In genomic region chr13:49449318-49449749, GRCm38 (mm10) we compare ENCODE assay signal across 7 mouse cellular contexts. TPM values are rescaled to one million over a fixed set of nuclear protein-coding genes. Genes with fewer than 3 reads are reported as not detected.
DNase-seq lines count a peak whose midpoint lies in the region; ATAC-seq and TF ChIP-seq lines count a peak whose summit lies in the region.

No protein-coding gene starts in this region.

- WGBS in intestine, embryonic 14.5 days: 38% methylated on average over 5 of the region's 5 CpGs
- 48% methylated on average over 5 of the region's 5 CpGs for WGBS in midbrain, embryonic 12.5 days
- WGBS in small intestine, adult 2 months: 22% methylated on average over 5 of the region's 5 CpGs

- H3K4me3 ChIP-seq in cortical plate, adult 2 months (ENCODE audit: insufficient read depth, low read length): no peak overlapping the region
- H3K4me3 ChIP-seq in intestine, embryonic 14.5 days (ENCODE audit: low read depth, low read length): no peak overlapping the region
- no peak overlapping the region for H3K4me3 ChIP-seq in midbrain, embryonic 12.5 days
- no peak overlapping the region for H3K4me3 ChIP-seq in small intestine, adult 2 months (ENCODE audit: low read depth, low read length)

- no peaks in the 10 kb centered on the region for H3K9me3 ChIP-seq in intestine, embryonic 14.5 days (ENCODE audit: control insufficient read depth, low read length)
- H3K9me3 ChIP-seq in midbrain, embryonic 12.5 days: no peaks in the 10 kb centered on the region

- H3K27me3 ChIP-seq in intestine, embryonic 14.5 days (replicated peaks; ENCODE audit: control insufficient read depth, insufficient read depth, low read length): no peaks in the 10 kb centered on the region
- no peaks in the 10 kb centered on the region for H3K27me3 ChIP-seq in midbrain, embryonic 12.5 days
- H3K27me3 ChIP-seq in small intestine, adult 2 months (ENCODE audit: control insufficient read depth, insufficient read depth, low read length): no peaks in the 10 kb centered on the region

- intact Hi-C loops in left cerebral cortex, postnatal 36 days (cut with DNase I): loop anchor here (1.0 kb wide), 1 partner anchor 196 kb away; no protein-coding TSS in a partner anchor

- no peak overlapping the region for H3K27ac ChIP-seq in cortical plate, adult 2 months (ENCODE audit: insufficient read depth, low read length)
- H3K27ac ChIP-seq in intestine, embryonic 14.5 days (ENCODE audit: low read depth): peak overlapping the region; percentile 65; the same call in 1 of the 2 replicates
- no peak overlapping the region for H3K27ac ChIP-seq in midbrain, embryonic 12.5 days (replicated peaks)
- H3K27ac ChIP-seq in small intestine, adult 2 months (ENCODE audit: insufficient read depth, low read depth, low read length): no peak overlapping the region

- H3K36me3 ChIP-seq in intestine, embryonic 14.5 days (ENCODE audit: control insufficient read depth, insufficient read depth, low read length): peaks cover 43% of the 10 kb centered on the region
- H3K36me3 ChIP-seq in midbrain, embryonic 12.5 days: peaks cover 50% of the 10 kb centered on the region
- peaks cover 18% of the 10 kb centered on the region for H3K36me3 ChIP-seq in small intestine, adult 2 months (ENCODE audit: control insufficient read depth, insufficient read depth, low read length)

- peak; percentile 98 for TF ChIP-seq CTCF in cortical plate, adult 2 months (IDR thresholded peaks at IDR 0.05; ENCODE audit: extremely low read depth, insufficient read depth, low read length)
- TF ChIP-seq CTCF in small intestine, adult 2 months (IDR thresholded peaks at IDR 0.05; ENCODE audit: extremely low read depth, insufficient read length, insufficient replicate concordance, low read depth, low read length): peak; percentile 83; the same call in 1 of the 2 replicates

- no peak for TF ChIP-seq POLR2A in cortical plate, adult 2 months (IDR thresholded peaks at IDR 0.05; ENCODE audit: extremely low read depth, insufficient read depth, low read length)
- TF ChIP-seq POLR2A in small intestine, adult 2 months (IDR thresholded peaks at IDR 0.05; ENCODE audit: low read depth, low read length): no peak

- ATAC-seq in intestine, embryonic 14.5 days (replicated peaks; ENCODE audit: low FRiP score, low TSS enrichment, low read depth): peak; percentile 71; the same call in 1 of the 2 replicates
- peak; percentile 71 for ATAC-seq in midbrain, embryonic 12.5 days (ENCODE audit: low FRiP score, low read depth)

- no peaks in the 10 kb centered on the region for H3K4me1 ChIP-seq in cortical plate, adult 2 months (ENCODE audit: control insufficient read depth, insufficient read depth, low read length)
- H3K4me1 ChIP-seq in intestine, embryonic 14.5 days (replicated peaks; ENCODE audit: control insufficient read depth, insufficient read depth, low read length): peaks cover 3% of the 10 kb centered on the region; the same call in 1 of the 2 replicates
- no peaks in the 10 kb centered on the region for H3K4me1 ChIP-seq in midbrain, embryonic 12.5 days
- H3K4me1 ChIP-seq in small intestine, adult 2 months (ENCODE audit: control insufficient read depth, insufficient read depth, insufficient read length, low read length): no peaks in the 10 kb centered on the region

- H3K9ac ChIP-seq in intestine, embryonic 14.5 days (ENCODE audit: low read length): no peak overlapping the region
- no peak overlapping the region; the same call in 1 of the 2 replicates for H3K9ac ChIP-seq in midbrain, embryonic 12.5 days (replicated peaks)

- DNase-seq in adrenal gland, adult (ENCODE audit: inconsistent age in 2 of 2, low spot score in 1 of 2): peak; percentile 77 to 94
- DNase-seq in gastrocnemius, postnatal 10 days: peak; percentile 89
- DNase-seq in intestine, embryonic 14.5 days (ENCODE audit: low spot score): peak; percentile 93
- peak; percentile 70 to 81 for DNase-seq in left cerebral cortex, postnatal 36 days (ENCODE audit: low spot score in 2 of 2)

- H3K4me2 ChIP-seq in intestine, embryonic 14.5 days (ENCODE audit: low read length): no peak overlapping the region
- no peak overlapping the region for H3K4me2 ChIP-seq in midbrain, embryonic 12.5 days (replicated peaks)

RNA-seq across cellular contexts. Expression of gene Ippk, which starts 28.3 kb away (rescaled TPM):
- polyA plus RNA-seq in cortical plate, adult 2 months (2012; rRNA removed): 11.2 and 12.3 TPM in 2 replicates
- 1 to 10 TPM; 5.7 to 6.3 TPM for total RNA-seq in gastrocnemius, postnatal 10 days (2021)
- polyA plus RNA-seq in intestine, embryonic 14.5 days (2014; fragmentation: Nextera tagmentation; extraction: Ambion mirVana): 18.5 and 18.7 TPM in 2 replicates
- 10 to 100 TPM; 13.8 to 17.2 TPM for total RNA-seq in left cerebral cortex, postnatal 36 days (2021)
- polyA plus RNA-seq in midbrain, embryonic 12.5 days (2016; fragmentation: Nextera tagmentation; extraction: Ambion mirVana): 14.2 and 16.3 TPM in 2 replicates
- 2.6 TPM in 2 replicates for polyA plus RNA-seq in small intestine, adult 2 months (2012; rRNA removed)

RNA-seq across cellular contexts. Expression of gene Tes3-ps, which starts 43.8 kb away (rescaled TPM):
- polyA plus RNA-seq in cortical plate, adult 2 months (2012; rRNA removed): 0.38 and 0.40 TPM in 2 replicates
- total RNA-seq in gastrocnemius, postnatal 10 days (2021): 1 to 10 TPM; 1.4 to 1.5 TPM
- polyA plus RNA-seq in intestine, embryonic 14.5 days (2014; fragmentation: Nextera tagmentation; extraction: Ambion mirVana): 0.55 and 1.0 TPM in 2 replicates
- 1 to 10 TPM; 1.4 to 1.6 TPM for total RNA-seq in left cerebral cortex, postnatal 36 days (2021)
- 0.72 and 1.2 TPM in 2 replicates for polyA plus RNA-seq in midbrain, embryonic 12.5 days (2016; fragmentation: Nextera tagmentation; extraction: Ambion mirVana)
- not detected in 2 replicates for polyA plus RNA-seq in small intestine, adult 2 months (2012; rRNA removed)

RNA-seq across cellular contexts. Expression of gene Ecm2, which starts 55.3 kb away (rescaled TPM):
- polyA plus RNA-seq in cortical plate, adult 2 months (2012; rRNA removed): 3.5 and 3.8 TPM in 2 replicates
- 10 to 100 TPM; 17.8 TPM for total RNA-seq in gastrocnemius, postnatal 10 days (2021)
- 0.38 and 0.95 TPM in 2 replicates for polyA plus RNA-seq in intestine, embryonic 14.5 days (2014; fragmentation: Nextera tagmentation; extraction: Ambion mirVana)
- total RNA-seq in left cerebral cortex, postnatal 36 days (2021): 1 to 10 TPM; 2.2 to 2.6 TPM
- 1.3 and 1.5 TPM in 2 replicates for polyA plus RNA-seq in midbrain, embryonic 12.5 days (2016; fragmentation: Nextera tagmentation; extraction: Ambion mirVana)
- polyA plus RNA-seq in small intestine, adult 2 months (2012; rRNA removed): 0.17 and 0.19 TPM in 2 replicates
